Mouse (Mus musculus) large intestine, adult 2 months (tissue): ENCODE measurements around the gene Ldhd. TPM values are rescaled to one million over a fixed set of nuclear protein-coding genes. Genes with fewer than 3 reads are reported as not detected.
A peak's percentile ranks its signal among the peaks of the same experiment; 100 is the strongest.

Experiments used
- DNase-seq: peaks from one replicate; pipeline ENCODE4 v3.0.0-alpha.2; 2012; ENCODE audit warnings: low read depth, low spot score
- WGBS: fragments of 180-500 bp; shearing (Covaris S2); methylation state at CpG from one replicate; pipeline ENCODE4 v1.1.7; 2018; 5-methylcytosine and 5-hydroxymethylcytosine counted together
- polyA plus RNA-seq: library from polyadenylated mRNA; depleted of rRNA; stranded (reverse); fragments of >200 nt; gene quantifications from 2 replicates; pipeline ENCODE4 v1.2.3, GENCODE M21; 2012

Ldhd gene
- polyA plus RNA-seq, 1 experiment, result 2.9 TPM

DNA sequence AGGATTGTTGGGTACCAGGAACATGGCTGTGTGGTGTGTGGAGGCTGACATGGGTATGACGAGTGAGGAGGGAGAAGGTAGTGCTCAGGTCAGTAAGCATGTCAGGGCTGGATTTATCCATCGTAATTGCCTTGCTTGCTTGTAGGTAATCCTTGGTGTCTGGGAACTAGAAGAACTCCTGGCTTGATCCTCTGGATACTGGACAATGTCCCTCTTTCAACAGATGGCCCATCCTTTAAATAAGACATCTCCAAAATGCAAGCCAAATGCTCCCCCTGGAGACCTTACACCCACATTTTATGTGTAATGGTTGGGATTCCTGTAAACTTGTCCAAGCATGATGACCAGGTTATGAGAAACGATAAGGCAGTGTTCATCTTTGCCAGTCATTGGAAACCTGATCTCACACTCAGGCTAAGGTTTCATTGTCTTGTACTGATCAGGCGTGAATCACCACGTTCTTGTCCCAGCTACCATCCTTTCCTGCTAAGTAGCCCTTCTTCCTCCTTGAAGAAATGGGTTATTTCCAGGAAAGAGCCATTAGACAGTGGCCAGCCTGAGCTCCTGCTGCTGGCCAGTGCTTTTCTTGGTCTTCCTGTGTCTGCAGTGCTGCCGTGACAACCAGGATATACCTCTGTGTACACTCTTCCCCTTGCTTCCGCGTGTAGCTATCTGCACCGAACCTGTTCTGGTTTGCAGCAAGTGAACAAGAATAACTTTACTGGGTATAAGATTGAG, 30.3 kb downstream of the Ldhd start:
- WGBS, result 67% methylated on average over 9 of the region's 9 CpGs
- no peak for DNase-seq

- DNase-seq, result peak; percentile 36
- WGBS, result 9% methylated on average over 1 of the region's 1 CpGs
Measured at GRCm38 (mm10) chr8:111597310-111597709, 32.9 kb downstream of the Ldhd start.

DNA sequence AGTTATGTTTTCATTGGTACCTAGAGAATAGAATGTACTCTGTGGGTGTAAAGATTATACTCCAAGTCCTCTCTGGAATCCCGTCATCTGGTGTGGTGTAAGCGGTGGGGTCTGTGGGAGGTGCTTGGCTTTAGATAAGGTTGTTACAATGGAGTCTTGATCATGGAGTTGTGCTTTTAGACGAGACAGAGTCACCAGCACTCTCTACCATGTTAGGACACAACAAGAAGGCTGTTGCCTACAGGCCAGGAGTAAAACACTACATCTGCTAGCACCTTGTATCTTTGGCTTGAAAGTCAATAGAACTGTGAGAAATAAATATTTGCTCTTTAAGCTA, 33.7 kb downstream of the Ldhd start:
- DNase-seq, result no peak
- 38% methylated on average over 3 of the region's 3 CpGs for WGBS

- WGBS, result 25% methylated on average over 15 of the region's 15 CpGs
- no peak for DNase-seq
Measured at GRCm38 (mm10) chr8:111595712-111596484, 34.3 kb downstream of the Ldhd start.

DNA sequence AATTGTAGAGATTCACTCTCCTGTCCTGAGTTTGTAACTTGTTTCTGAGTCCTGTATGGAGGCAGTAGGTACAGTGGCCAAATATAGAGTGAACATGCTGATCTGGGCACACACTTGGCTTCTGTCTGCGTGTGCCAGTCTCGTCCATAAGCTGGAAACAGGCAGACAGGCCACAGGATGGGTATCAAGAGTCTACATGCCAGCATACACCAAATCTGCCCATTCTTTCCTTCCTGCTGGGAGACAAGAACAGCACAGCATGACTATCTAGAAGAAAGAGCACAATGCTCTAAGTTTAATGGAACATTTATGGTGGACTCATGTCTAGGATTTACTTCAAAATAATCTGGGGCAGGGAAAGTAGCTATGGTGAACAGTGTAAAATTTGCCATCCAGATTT, 35.2 kb downstream of the Ldhd start:
- 94% methylated on average over 2 of the region's 2 CpGs for WGBS
- no peak for DNase-seq

DNA sequence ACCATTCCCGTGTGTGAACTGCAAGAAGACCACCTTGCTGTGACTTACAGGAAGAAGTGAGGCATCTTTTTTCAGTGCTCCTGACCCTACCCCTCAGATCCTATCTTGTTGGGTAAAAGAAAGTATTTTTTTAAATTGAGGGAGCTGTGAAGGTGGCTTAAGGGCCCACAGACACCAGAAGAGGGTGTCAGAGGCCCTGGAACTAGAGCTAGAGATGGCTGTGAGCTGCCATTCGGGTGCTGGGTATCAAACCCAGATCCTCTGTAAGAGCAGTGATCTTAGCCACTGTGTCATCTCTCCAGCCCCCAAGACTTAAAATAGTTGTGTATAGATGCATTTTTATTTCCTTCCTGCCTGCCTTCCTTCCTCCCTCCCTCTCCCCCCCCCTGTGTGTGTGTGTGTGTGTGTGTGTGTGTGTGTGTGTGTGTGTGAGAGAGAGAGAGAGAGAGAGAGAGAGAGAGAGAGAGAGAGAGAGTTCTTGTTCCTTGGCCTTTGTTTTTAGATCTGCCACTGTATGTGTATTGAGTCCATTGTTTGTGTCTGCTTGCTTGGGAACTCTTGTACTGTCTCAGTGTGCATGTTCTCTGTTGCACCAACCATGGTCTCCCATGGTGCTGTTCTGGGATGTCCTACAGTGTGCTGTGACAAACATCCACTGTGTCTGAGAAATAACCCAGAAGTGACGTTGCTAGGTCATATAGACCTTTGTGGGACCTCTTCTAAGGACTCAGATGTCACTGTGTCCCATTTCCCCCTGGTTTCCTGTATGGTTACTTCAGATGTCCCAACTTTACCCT, 35.9 kb downstream of the Ldhd start:
- 83% methylated on average over 3 of the region's 3 CpGs for WGBS
- no peak for DNase-seq

DNA sequence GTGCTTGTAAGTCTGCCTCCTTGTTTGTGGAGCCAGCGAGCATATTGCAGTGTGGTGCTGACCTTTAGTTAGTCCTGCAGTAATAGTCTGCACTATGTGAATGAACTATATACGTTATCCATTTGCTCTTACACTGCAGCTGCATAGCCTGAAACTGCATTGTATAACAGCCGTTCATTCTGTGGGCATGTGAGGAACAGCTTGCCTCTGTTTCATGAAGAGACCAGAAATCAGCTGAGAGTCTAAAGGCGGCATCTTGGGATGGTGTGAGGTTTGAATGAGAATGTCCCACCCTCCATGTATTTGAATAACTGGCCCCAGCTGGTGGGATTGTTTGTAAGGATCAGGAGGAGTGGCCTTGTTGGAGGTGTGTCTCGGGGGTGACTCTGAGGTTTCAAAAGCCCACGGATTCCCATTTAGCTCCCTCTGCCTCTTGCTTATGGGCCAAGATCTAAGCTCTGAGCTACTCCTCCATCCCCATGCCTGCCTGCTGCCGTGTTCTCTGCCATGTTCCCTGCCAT, 37.7 kb downstream of the Ldhd start:
- no peak for DNase-seq
- 82% methylated on average over 7 of the region's 7 CpGs for WGBS

- no peak for DNase-seq
Measured at GRCm38 (mm10) chr8:111591176-111591575, 39.0 kb downstream of the Ldhd start.

- DNase-seq, result no peak
- WGBS, result 45% methylated on average over 3 of the region's 3 CpGs
Measured at GRCm38 (mm10) chr8:111590214-111590613, 40.0 kb downstream of the Ldhd start.

- WGBS, result 81% methylated on average over 2 of the region's 2 CpGs
- no peak for DNase-seq
Measured at GRCm38 (mm10) chr8:111588336-111588735, 41.8 kb downstream of the Ldhd start.

GRCm38 (mm10) chr8:111587545-111588094, 42.6 kb downstream of the Ldhd start:
- 82% methylated on average over 1 of the region's 1 CpGs for WGBS
- DNase-seq, result no peak

DNA sequence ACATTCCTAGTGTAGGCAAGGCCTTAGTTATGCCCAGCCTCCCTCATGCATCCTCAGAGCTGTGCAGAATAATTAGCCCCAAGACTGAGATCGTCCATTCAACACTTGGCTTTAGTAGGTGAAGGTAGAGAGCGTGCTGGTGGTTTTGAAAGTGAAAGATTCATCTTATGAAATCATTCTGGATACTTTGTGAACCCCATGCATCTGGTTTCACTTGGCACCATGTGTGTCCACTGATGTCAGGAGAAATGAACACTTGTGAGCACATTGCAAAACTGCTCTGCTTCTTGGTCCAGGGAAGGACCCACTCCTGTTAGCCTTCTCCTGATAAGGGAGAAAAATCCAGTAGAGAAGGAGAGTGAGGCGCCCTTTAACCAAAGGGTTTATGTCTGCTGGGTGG, 45.2 kb downstream of the Ldhd start:
- 76% methylated on average over 3 of the region's 3 CpGs for WGBS
- no peak for DNase-seq

GRCm38 (mm10) chr8:111582386-111582785, 47.8 kb downstream of the Ldhd start:
- WGBS, result 75% methylated on average over 3 of the region's 3 CpGs
- DNase-seq, result no peak

DNA sequence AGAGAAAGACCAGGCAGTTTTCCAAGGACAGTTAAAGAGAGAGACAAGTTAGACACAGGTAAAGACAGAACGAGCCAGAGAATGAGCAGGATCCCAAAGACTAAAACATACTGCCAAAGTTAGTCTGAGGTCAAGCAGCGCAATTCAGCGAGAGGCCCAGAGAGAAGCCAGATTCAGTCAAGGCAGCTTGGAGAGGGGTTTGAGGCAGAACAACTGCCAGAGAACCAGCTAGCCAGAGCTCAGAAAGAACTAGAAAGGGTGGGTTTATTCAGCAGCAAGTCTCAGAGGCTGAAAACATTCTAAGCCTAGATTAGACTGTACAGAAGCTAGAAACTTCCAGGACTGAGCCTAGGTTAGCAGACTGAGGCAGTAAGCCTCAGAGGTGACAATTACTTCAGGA, 49.9 kb downstream of the Ldhd start:
- WGBS, result 72% methylated on average over 3 of the region's 3 CpGs
- DNase-seq, result no peak

GRCm38 (mm10) chr8:111579318-111579717, 50.9 kb downstream of the Ldhd start:
- WGBS, result 98% methylated on average over 1 of the region's 1 CpGs
- no peak for DNase-seq

DNA sequence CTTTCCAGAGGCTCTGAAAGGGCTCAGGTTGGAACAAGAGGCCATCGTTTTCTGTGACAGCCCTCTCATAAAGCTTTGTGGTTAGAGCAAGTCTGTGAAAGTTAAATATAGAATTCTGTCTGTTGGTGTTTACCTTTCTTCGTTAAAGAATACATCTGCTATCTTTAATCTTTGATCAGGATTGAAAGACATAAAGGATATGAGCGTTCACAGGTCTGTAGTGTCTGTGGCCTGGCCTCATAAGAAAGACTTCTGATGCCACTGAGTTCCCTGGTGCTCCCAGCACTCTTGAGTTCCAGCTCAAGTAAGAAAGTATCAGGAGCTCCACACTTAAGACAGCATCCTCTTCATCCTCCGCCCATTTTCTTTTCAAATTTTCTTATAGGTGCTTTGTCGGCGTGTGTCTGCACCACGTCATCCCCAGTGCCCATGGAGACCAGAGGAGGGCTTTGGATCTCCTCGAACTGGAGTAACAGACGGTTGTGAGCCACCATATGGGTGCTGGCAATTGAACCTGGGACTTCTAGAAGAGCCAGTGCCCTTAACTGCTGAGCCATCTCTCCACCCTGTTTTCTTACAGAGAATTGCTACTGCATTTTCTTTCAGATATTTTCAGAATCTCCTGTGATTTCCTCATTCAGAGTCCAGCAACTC, 52.2 kb downstream of the Ldhd start:
- DNase-seq, result no peak
- 70% methylated on average over 9 of the region's 9 CpGs for WGBS

DNA sequence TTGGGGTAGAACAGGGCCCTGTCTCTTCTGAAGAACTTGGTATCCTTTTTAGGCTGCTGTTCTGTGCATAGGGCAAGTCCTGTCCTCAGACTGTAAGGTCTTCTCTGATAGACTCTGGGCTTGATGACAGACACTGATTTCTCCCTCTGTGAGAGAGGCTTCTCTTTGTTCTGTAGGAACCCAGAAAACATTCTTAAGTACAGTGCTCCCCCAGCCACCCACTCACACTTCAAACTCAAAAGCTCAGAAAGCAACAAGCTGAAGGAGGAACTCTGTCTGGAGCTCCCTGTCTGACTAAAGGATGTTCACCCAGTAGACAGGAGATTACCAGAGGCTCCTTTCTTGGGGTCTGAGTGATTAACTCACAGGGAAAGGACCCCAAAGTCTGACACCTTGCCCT, 53.7 kb downstream of the Ldhd start:
- no peak for DNase-seq

GRCm38 (mm10) chr8:111575492-111575891, 54.7 kb downstream of the Ldhd start:
- DNase-seq, result no peak
- 95% methylated on average over 4 of the region's 4 CpGs for WGBS

GRCm38 (mm10) chr8:111574016-111574415, 56.2 kb downstream of the Ldhd start:
- no peak for DNase-seq

More at GRCm38 (mm10) chr8:111574016-111574415, 56.2 kb downstream of the Ldhd start:
- WGBS, result 80% methylated on average over 2 of the region's 2 CpGs
